Mouse (Mus musculus): Measurements from ENCODE around the gene Wfdc3. TPM values are rescaled to one million over a fixed set of nuclear protein-coding genes. Genes with fewer than 3 reads are reported as not detected.

Wfdc3 gene
- polyA plus RNA-seq, 1 experiment from 2014 or later = 0.92 TPM

Other genes with a start within 250 kb of the Wfdc3 start
- 47.2 and 52.2 TPM in 2 replicates for gene Pigt, start 248.4 kb downstream of the Wfdc3 start, polyA plus RNA-seq (2015; fragmentation: Nextera tagmentation; extraction: Ambion mirVana)
- gene Wfdc2, start 183.5 kb downstream of the Wfdc3 start, polyA plus RNA-seq (2015; fragmentation: Nextera tagmentation; extraction: Ambion mirVana) = 15.4 and 21.2 TPM in 2 replicates
- not detected in 2 replicates for gene Spint3, start 172.5 kb downstream of the Wfdc3 start, polyA plus RNA-seq (2015; fragmentation: Nextera tagmentation; extraction: Ambion mirVana)
- gene Wfdc6a, start 160.5 kb downstream of the Wfdc3 start, polyA plus RNA-seq (2015; fragmentation: Nextera tagmentation; extraction: Ambion mirVana) = not detected in 2 replicates
- gene Eppin, start 152.3 kb downstream of the Wfdc3 start, polyA plus RNA-seq (2015; fragmentation: Nextera tagmentation; extraction: Ambion mirVana) = not detected in 2 replicates
- not detected in 2 replicates for gene Wfdc6b, start 132.4 kb downstream of the Wfdc3 start, polyA plus RNA-seq (2015; fragmentation: Nextera tagmentation; extraction: Ambion mirVana)
- not detected in 2 replicates for gene Wfdc8, start 132.3 kb downstream of the Wfdc3 start, polyA plus RNA-seq (2015; fragmentation: Nextera tagmentation; extraction: Ambion mirVana)
- not detected in 2 replicates for gene Wfdc16, start 107.1 kb downstream of the Wfdc3 start, polyA plus RNA-seq (2015; fragmentation: Nextera tagmentation; extraction: Ambion mirVana)
- not detected in 2 replicates for gene Wfdc10, start 89.9 kb downstream of the Wfdc3 start, polyA plus RNA-seq (2015; fragmentation: Nextera tagmentation; extraction: Ambion mirVana)
- not detected in 2 replicates for gene Wfdc9, start 89.3 kb downstream of the Wfdc3 start, polyA plus RNA-seq (2015; fragmentation: Nextera tagmentation; extraction: Ambion mirVana)
- gene Wfdc11, start 71.8 kb downstream of the Wfdc3 start, polyA plus RNA-seq (2015; fragmentation: Nextera tagmentation; extraction: Ambion mirVana) = not detected in 2 replicates
- gene Wfdc13, start 60.8 kb downstream of the Wfdc3 start, polyA plus RNA-seq (2015; fragmentation: Nextera tagmentation; extraction: Ambion mirVana) = not detected in 2 replicates
- not detected in 2 replicates for gene Spint4, start 47.4 kb downstream of the Wfdc3 start, polyA plus RNA-seq (2015; fragmentation: Nextera tagmentation; extraction: Ambion mirVana)
- not detected in 2 replicates for gene Spint5, start 30.6 kb downstream of the Wfdc3 start, polyA plus RNA-seq (2015; fragmentation: Nextera tagmentation; extraction: Ambion mirVana)
- gene Dnttip1, start 52 bp upstream of the Wfdc3 start, polyA plus RNA-seq (2015; fragmentation: Nextera tagmentation; extraction: Ambion mirVana) = 75.2 and 80.2 TPM in 2 replicates
- 476 and 507 TPM in 2 replicates for gene Ube2c, start 24.0 kb upstream of the Wfdc3 start, polyA plus RNA-seq (2015; fragmentation: Nextera tagmentation; extraction: Ambion mirVana)
- gene Tnnc2, start 34.0 kb upstream of the Wfdc3 start, polyA plus RNA-seq (2015; fragmentation: Nextera tagmentation; extraction: Ambion mirVana) = not detected in 2 replicates
- gene Snx21, start 39.9 kb upstream of the Wfdc3 start, polyA plus RNA-seq (2015; fragmentation: Nextera tagmentation; extraction: Ambion mirVana) = 14.7 and 15.4 TPM in 2 replicates
- gene Acot8, start 59.0 kb upstream of the Wfdc3 start, polyA plus RNA-seq (2015; fragmentation: Nextera tagmentation; extraction: Ambion mirVana) = 16.5 and 17.0 TPM in 2 replicates
- gene Zswim3, start 59.2 kb upstream of the Wfdc3 start, polyA plus RNA-seq (2015; fragmentation: Nextera tagmentation; extraction: Ambion mirVana) = 11.7 and 12.1 TPM in 2 replicates
- gene Zswim1, start 76.8 kb upstream of the Wfdc3 start, polyA plus RNA-seq (2015; fragmentation: Nextera tagmentation; extraction: Ambion mirVana) = 22.1 and 23.2 TPM in 2 replicates
- not detected in 2 replicates for gene Spata25, start 82.6 kb upstream of the Wfdc3 start, polyA plus RNA-seq (2015; fragmentation: Nextera tagmentation; extraction: Ambion mirVana)
- 82.7 and 91.6 TPM in 2 replicates for gene Ctsa, start 86.9 kb upstream of the Wfdc3 start, polyA plus RNA-seq (2015; fragmentation: Nextera tagmentation; extraction: Ambion mirVana)
- 4.0 and 4.2 TPM in 2 replicates for gene Neurl2, start 87.5 kb upstream of the Wfdc3 start, polyA plus RNA-seq (2015; fragmentation: Nextera tagmentation; extraction: Ambion mirVana)
- gene Pltp, start 111.8 kb upstream of the Wfdc3 start, polyA plus RNA-seq (2015; fragmentation: Nextera tagmentation; extraction: Ambion mirVana) = 34.3 and 35.4 TPM in 2 replicates
- 101 and 107 TPM in 2 replicates for gene Pcif1, start 133.4 kb upstream of the Wfdc3 start, polyA plus RNA-seq (2015; fragmentation: Nextera tagmentation; extraction: Ambion mirVana)
- 12.2 and 15.1 TPM in 2 replicates for gene Zfp335, start 165.8 kb upstream of the Wfdc3 start, polyA plus RNA-seq (2015; fragmentation: Nextera tagmentation; extraction: Ambion mirVana)
- 8.6 and 10.6 TPM in 2 replicates for gene Mmp9, start 194.8 kb upstream of the Wfdc3 start, polyA plus RNA-seq (2015; fragmentation: Nextera tagmentation; extraction: Ambion mirVana)
- 5.7 and 8.8 TPM in 2 replicates for gene Slc12a5, start 214.9 kb upstream of the Wfdc3 start, polyA plus RNA-seq (2015; fragmentation: Nextera tagmentation; extraction: Ambion mirVana)

All from forebrain, embryonic 13.5 days (tissue).